Comparison of ENCODE assay signal across 12 mouse cellular contexts in the genomic region with DNA sequence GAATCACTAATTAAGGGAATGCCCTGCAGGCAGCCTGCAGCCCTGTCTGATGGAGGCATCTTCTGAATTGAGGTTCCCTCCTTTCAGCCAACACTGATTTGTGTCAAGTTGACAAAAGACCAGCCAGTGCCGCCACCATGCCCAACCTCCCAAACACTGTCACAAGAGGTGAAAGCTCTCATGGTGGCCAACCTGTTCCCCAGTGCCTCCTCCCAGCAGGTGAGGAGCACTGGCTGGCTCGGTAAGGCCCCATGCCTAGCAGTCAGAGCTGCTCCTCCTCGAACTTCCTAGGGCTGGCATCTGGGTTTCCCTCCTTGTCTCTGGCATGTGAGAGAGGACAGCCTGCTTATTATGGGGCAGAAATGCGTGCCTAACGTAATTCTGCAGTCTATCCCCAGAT. TPM values are rescaled to one million over a fixed set of nuclear protein-coding genes. Genes with fewer than 3 reads are reported as not detected.
DNase-seq lines count a peak whose midpoint lies in the region; ATAC-seq and TF ChIP-seq lines count a peak whose summit lies in the region.
"Had no signal": no experiment of that assay in that cellular context is flagged by ENCODE, and none has a peak within 500 bp of the region (broad histone marks: within the 10 kb centered on the region; RNA-seq: fewer than 3 reads in every experiment).

No protein-coding gene starts in this region.

- TF ChIP-seq CTCF in gastrocnemius, adult 2 months (IDR thresholded peaks at IDR 0.05), result no peak

- H3K4me1 ChIP-seq in kidney, embryonic 15.5 days, result peaks cover 57% of the 10 kb centered on the region
- peaks cover 36% of the 10 kb centered on the region for H3K4me1 ChIP-seq in intestine, embryonic 16.5 days (ENCODE audit: control insufficient read depth, insufficient read depth, low read length)

- H3K4me2 ChIP-seq in kidney, embryonic 15.5 days, result no peak overlapping the region
- H3K4me2 ChIP-seq in intestine, embryonic 16.5 days (ENCODE audit: low read depth, low read length), result no peak overlapping the region

- DNase-seq in gastrocnemius, adult 2 months, result no peak
- no peak for DNase-seq in gastrocnemius, postnatal 25 days
- DNase-seq in kidney, adult 8-10 months, result no peak
- peak; percentile 46 to 50 for DNase-seq in cerebellum, postnatal 10 days
- DNase-seq in adrenal gland, postnatal 14 days, result no peak
- DNase-seq in spleen, adult 12 weeks (ENCODE audit: low spot score), result no peak
- DNase-seq: thymus, adult 18-20 months had no signal

- WGBS in kidney, embryonic 15.5 days, result 81% methylated on average over 5 of the region's 5 CpGs
- 86% methylated on average over 5 of the region's 5 CpGs for WGBS in intestine, embryonic 16.5 days

- no peaks in the 10 kb centered on the region for H3K27me3 ChIP-seq in kidney, embryonic 15.5 days
- no peaks in the 10 kb centered on the region for H3K27me3 ChIP-seq in intestine, embryonic 16.5 days (replicated peaks; ENCODE audit: control insufficient read depth, insufficient read depth, low read length)

- ATAC-seq in kidney, embryonic 15.5 days (replicated peaks; ENCODE audit: low FRiP score), result no peak
- ATAC-seq in intestine, embryonic 16.5 days, result no peak

- H3K9ac ChIP-seq in kidney, embryonic 15.5 days, result no peak overlapping the region
- H3K9ac ChIP-seq in intestine, embryonic 16.5 days (ENCODE audit: low read depth, low read length), result no peak overlapping the region

- no peaks in the 10 kb centered on the region for H3K9me3 ChIP-seq in kidney, embryonic 15.5 days (replicated peaks)
- no peaks in the 10 kb centered on the region for H3K9me3 ChIP-seq in intestine, embryonic 16.5 days (ENCODE audit: control insufficient read depth, low read length)

- peak overlapping the region; percentile 91 for H3K27ac ChIP-seq in gastrocnemius, adult 2 months
- peak overlapping the region; percentile 72 for H3K27ac ChIP-seq in kidney, embryonic 15.5 days
- peak overlapping the region; percentile 68 for H3K27ac ChIP-seq in intestine, embryonic 16.5 days (ENCODE audit: low read length)

- H3K4me3 ChIP-seq in gastrocnemius, adult 2 months, result 0 out of 2 replicates have a peak overlapping the region, but pooled peaks have one; percentile 2
- H3K4me3 ChIP-seq in kidney, embryonic 15.5 days (replicated peaks), result no peak overlapping the region
- no peak overlapping the region for H3K4me3 ChIP-seq in intestine, embryonic 16.5 days (ENCODE audit: low read length)

- intact Hi-C loops in gastrocnemius, adult 2 months (cut with DNase I), result loop anchor here (2.0 kb wide), 1 partner anchor 15 kb away; a partner anchor contains a TSS

- H3K36me3 ChIP-seq in kidney, embryonic 15.5 days, result peaks cover 41% of the 10 kb centered on the region
- no peaks in the 10 kb centered on the region; the same call in none of the 2 replicates for H3K36me3 ChIP-seq in intestine, embryonic 16.5 days (ENCODE audit: control insufficient read depth, insufficient read depth, low read length)

RNA-seq across cellular contexts. Expression of a gene that starts 15.1 kb away (rescaled TPM):
- total RNA-seq in gastrocnemius, adult 2 months (2021), result 10 to 100 TPM in 1 of 2 experiments, 1 to 10 TPM in 1; 8.2 to 14.3 TPM
- total RNA-seq in gastrocnemius, postnatal 25 days (2021), result 10 to 100 TPM; 12.0 to 13.0 TPM
- polyA plus RNA-seq in kidney, embryonic 15.5 days (2015; fragmentation: Nextera tagmentation; extraction: Ambion mirVana), result 13.4 and 15.5 TPM in 2 replicates
- polyA plus RNA-seq in intestine, embryonic 16.5 days (2015; fragmentation: Nextera tagmentation; extraction: Ambion mirVana), result 14.7 and 15.1 TPM in 2 replicates
- total RNA-seq in adrenal gland, postnatal 14 days (2021), result 9.6 and 9.7 TPM in 2 replicates

RNA-seq across cellular contexts. Expression of a gene that starts 24.3 kb away (rescaled TPM):
- 1 to 10 TPM; 8.9 to 9.2 TPM for total RNA-seq in gastrocnemius, adult 2 months (2021)
- total RNA-seq in gastrocnemius, postnatal 25 days (2021), result 10 to 100 TPM in 1 of 2 experiments, 1 to 10 TPM in 1; 9.2 to 10.8 TPM
- polyA plus RNA-seq in kidney, embryonic 15.5 days (2015; fragmentation: Nextera tagmentation; extraction: Ambion mirVana), result 75.3 and 83.2 TPM in 2 replicates
- polyA plus RNA-seq in intestine, embryonic 16.5 days (2015; fragmentation: Nextera tagmentation; extraction: Ambion mirVana), result 58.4 and 61.7 TPM in 2 replicates
- total RNA-seq in adrenal gland, postnatal 14 days (2021), result 24.6 and 28.4 TPM in 2 replicates

RNA-seq across cellular contexts. Expression of a gene that starts 26.9 kb away (rescaled TPM):
- 10 to 100 TPM; 87.8 to 88.4 TPM for total RNA-seq in gastrocnemius, adult 2 months (2021)
- total RNA-seq in gastrocnemius, postnatal 25 days (2021), result 10 to 100 TPM; 80.6 to 83.5 TPM
- polyA plus RNA-seq in kidney, embryonic 15.5 days (2015; fragmentation: Nextera tagmentation; extraction: Ambion mirVana), result 166 and 178 TPM in 2 replicates
- 109 and 119 TPM in 2 replicates for polyA plus RNA-seq in intestine, embryonic 16.5 days (2015; fragmentation: Nextera tagmentation; extraction: Ambion mirVana)
- 118 and 119 TPM in 2 replicates for total RNA-seq in adrenal gland, postnatal 14 days (2021)

RNA-seq across cellular contexts. Expression of a gene that starts 45.8 kb away (rescaled TPM):
- total RNA-seq in gastrocnemius, adult 2 months (2021), result under 1 TPM; 0.10 to 0.20 TPM
- total RNA-seq in gastrocnemius, postnatal 25 days (2021), result under 1 TPM; 0.15 to 0.35 TPM
- 4.2 and 4.7 TPM in 2 replicates for polyA plus RNA-seq in kidney, embryonic 15.5 days (2015; fragmentation: Nextera tagmentation; extraction: Ambion mirVana)
- 1.5 and 1.7 TPM in 2 replicates for polyA plus RNA-seq in intestine, embryonic 16.5 days (2015; fragmentation: Nextera tagmentation; extraction: Ambion mirVana)
- total RNA-seq in adrenal gland, postnatal 14 days (2021), result 1.4 and 1.7 TPM in 2 replicates

RNA-seq across cellular contexts. Expression of a gene that starts 46.2 kb away (rescaled TPM):
- not detected for total RNA-seq in gastrocnemius, adult 2 months (2021)
- total RNA-seq in gastrocnemius, postnatal 25 days (2021), result not detected
- not detected in 2 replicates for polyA plus RNA-seq in kidney, embryonic 15.5 days (2015; fragmentation: Nextera tagmentation; extraction: Ambion mirVana)
- not detected in 2 replicates for polyA plus RNA-seq in intestine, embryonic 16.5 days (2015; fragmentation: Nextera tagmentation; extraction: Ambion mirVana)
- total RNA-seq in adrenal gland, postnatal 14 days (2021), result not detected in 2 replicates
- total RNA-seq: gastrocnemius, postnatal 14 days; left cerebral cortex, postnatal 36 days had no signal
- polyA plus RNA-seq: embryonic facial prominence, embryonic 11.5 days had no signal

Comparison
In these comparisons a context has a peak if more than half of its experiments do, and no peak if none do; other contexts are left out.
1. DNase-seq: peak in cerebellum, postnatal 10 days (2 of 2); none in gastrocnemius, adult 2 months (single experiment), gastrocnemius, postnatal 25 days (single experiment), kidney, adult 8-10 months (0 of 2), adrenal gland, postnatal 14 days (single experiment) and spleen, adult 12 weeks (single experiment).
2. Peak in every context shown above with its lines, with median percentiles within 50 percentile points of each other: H3K27ac ChIP-seq.